Mouse (Mus musculus) urinary bladder, postnatal 25 days (tissue): ENCODE measurements around the gene Smndc1.

Experiments used
- DNase-seq: peaks from one replicate; pipeline ENCODE4 v3.0.0; 2022; ENCODE audit warnings: low spot score

Smndc1 gene

DNA sequence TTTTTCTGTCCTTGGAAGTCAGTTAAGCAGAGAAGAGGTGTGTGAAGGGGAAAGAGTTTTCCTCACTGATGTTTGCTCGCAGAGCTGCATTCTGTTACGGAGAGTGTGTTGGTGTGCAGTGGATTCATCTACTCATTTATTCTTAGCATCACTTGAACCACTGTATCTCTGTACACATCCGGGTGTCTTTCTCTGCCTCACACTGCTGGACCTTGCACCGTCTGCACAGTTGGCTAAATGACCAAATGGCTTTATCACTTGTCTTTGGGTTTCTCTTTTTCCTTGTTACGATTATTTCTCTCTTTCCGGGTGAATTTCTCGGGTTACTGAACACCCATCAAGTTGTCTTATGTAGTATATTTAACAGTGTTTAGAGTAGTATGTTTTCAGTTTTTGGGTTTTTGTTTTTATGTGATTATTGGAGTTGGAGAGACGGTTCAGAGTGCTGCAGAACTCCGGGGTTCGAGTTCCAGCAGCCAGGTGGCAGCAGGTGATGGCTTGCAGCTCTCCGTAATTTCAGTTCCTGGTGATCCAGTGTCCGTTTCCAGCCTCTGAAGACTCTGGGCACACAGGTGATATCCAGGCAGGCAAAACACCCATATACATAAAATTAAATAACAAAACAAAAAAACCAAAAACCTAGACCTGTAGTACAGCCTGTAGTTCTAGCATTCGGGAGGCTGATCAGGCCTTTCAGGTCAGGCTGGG is 47.0 kb downstream of the Smndc1 start:
- DNase-seq: no peak

DNA sequence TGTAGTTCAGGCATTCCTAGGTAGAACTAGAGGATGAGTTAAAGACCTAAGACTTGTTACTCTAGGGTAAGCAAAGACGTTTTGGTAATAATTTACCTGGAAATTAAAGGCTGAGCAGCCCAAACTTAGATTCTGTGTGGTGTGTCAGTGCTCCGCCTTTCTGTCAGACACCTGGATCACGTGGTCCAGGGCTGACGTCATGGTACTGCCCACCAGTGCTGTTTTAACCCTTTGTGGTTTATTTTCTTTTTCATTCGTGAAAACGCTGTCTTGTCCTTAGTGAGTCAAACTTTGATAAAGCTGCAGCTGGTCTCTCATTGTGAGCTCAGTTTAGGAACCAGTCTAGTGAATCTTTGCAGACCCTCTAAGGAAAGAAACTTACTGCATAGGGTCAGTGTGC is 50.0 kb downstream of the Smndc1 start:
- DNase-seq: no peak

DNA sequence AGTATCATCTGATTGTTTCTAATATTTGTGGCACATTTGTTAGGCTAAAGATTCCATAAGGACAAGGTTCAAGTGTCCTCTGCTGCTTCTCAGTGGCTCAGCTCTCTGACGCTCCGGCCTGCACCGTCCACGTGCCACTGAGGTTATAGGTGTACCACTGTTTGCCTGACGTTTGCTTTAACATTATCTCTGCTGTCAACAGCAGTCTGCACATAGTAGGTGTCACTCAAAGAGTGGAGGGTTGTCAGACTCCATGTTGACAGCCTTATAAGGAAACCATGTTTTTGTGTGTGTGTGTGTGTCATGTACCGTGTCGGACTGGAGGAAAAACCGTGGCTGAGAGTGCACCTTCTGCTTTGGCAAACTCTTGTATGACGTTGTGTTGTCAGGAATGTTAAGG is 55.1 kb downstream of the Smndc1 start:
- no peak for DNase-seq

DNA sequence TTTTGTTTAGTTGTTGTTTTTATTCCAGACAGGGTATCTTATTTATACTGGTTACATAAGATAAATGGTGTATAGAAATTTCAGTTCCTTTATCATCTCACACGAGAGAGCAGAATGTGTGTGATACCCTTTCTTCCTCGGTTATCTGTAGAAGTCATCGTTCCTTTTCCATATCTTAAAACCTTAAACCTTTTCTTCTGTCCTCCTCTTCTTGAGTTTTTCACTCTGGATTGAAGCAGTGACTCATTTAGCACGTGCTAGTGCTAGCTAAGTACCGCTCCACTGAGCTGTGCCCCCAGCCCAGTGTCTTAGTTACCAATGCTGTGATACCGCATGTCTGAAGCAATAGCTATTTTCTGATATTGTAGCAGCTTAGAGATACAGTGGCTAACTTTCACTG is 56.6 kb downstream of the Smndc1 start:
- DNase-seq: no peak

DNA sequence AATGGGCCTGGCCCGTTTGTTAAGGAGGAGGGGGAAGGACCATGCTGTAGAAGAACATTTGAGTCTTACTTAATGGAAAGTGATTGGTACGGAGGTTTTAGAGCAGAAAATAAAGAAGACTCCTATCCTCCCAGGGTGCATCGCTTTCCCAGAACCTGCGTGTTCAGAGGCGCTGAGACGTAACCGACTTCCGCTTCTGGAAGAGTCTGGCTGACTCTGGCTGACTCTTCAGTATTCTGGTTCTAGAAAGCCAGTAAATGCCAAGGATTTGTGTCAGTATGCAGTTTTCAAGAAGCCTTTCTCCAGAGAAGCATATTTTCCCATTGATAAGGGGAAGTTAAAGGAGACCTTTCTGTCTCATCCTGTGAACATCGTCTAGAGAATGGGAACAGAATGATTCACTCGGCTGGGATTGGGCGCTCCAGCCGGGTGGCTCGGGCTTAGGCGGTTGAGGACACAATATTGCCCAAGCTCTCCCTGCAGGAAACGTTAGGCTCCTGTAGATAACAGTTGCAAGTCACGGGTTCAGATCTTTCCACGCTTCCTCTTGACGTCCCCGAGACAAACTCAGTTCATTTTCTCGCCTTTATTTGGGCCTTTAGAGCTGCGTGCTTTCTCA is 58.4 kb downstream of the Smndc1 start:
- DNase-seq: no peak

DNA sequence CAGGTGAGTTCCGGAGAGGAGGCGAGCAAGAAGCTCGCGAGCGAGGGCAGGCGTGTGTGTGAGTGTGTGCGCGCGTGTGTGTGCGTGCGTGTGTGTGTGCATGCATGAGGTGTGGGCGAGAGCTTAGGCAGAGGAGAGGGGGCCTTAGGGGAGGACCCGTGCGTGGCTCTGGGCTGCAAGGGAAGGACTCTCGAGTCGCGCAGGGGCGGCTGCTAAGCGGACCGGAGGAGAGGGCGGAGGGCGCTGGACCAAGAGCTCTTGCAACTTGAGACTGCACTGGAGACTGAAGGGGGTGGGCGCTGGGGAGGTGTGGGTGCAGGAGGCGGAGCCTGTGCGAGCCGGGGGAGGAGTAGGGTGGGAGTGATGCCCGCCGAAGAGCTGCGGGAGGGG is 60.4 kb downstream of the Smndc1 start:
- DNase-seq: no peak
